In the genomic region with DNA sequence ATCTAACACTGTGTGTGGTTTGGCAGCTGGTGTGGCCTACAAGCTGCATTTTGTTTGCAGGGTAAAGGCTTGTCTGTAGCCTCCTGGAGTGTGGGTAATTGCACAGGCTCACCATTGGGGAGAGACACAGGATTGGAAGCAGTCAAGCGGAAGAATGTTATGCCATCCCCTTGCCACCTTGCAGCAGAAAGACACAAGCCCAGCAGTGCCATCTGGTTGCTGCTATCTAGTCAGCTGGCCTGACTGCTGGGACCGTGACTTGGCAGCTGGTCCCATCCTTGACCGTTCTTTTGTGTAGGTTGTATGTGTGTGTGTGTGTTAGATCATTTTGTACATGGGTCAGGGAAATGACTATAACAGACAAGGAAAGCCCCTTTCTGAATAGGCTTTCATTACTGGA, we compare ENCODE assay signal across 9 mouse cellular contexts. TPM values are rescaled to one million over a fixed set of nuclear protein-coding genes. Genes with fewer than 3 reads are reported as not detected.
DNase-seq lines count a peak whose midpoint lies in the region; ATAC-seq lines count a peak whose summit lies in the region.
"Had no signal": no experiment of that assay in that cellular context is flagged by ENCODE, and none has a peak within 500 bp of the region (broad histone marks: within the 10 kb centered on the region; RNA-seq: fewer than 3 reads in every experiment).

No protein-coding gene starts in this region.

- H3K27ac ChIP-seq in forebrain, embryonic 12.5 days: peak overlapping the region; percentile 86
- peak overlapping the region; percentile 75 for H3K27ac ChIP-seq in neural tube, embryonic 15.5 days (replicated peaks)
- H3K27ac ChIP-seq: limb, embryonic 12.5 days had no signal

- peaks cover 28% of the 10 kb centered on the region for H3K36me3 ChIP-seq in forebrain, embryonic 12.5 days (replicated peaks)
- H3K36me3 ChIP-seq in neural tube, embryonic 15.5 days: peaks cover 25% of the 10 kb centered on the region

- 46% methylated on average over 3 of the region's 3 CpGs for WGBS in forebrain, embryonic 12.5 days
- WGBS in neural tube, embryonic 15.5 days: 28% methylated on average over 3 of the region's 3 CpGs

- ATAC-seq in forebrain, embryonic 12.5 days (ENCODE audit: low FRiP score): peak; percentile 90
- peak; percentile 83 for ATAC-seq in neural tube, embryonic 15.5 days (ENCODE audit: low FRiP score)
- no peak for ATAC-seq in CD4-positive, CD25-positive, alpha-beta regulatory T cell, adult 4 months

- 0 out of 2 replicates have a peak overlapping the region, but pooled peaks have one; percentile 13 for H3K4me2 ChIP-seq in forebrain, embryonic 12.5 days
- no peak overlapping the region for H3K4me2 ChIP-seq in neural tube, embryonic 15.5 days
- H3K4me2 ChIP-seq: limb, embryonic 12.5 days had no signal

- peaks cover 20% of the 10 kb centered on the region for H3K4me1 ChIP-seq in forebrain, embryonic 12.5 days
- peaks cover 22% of the 10 kb centered on the region for H3K4me1 ChIP-seq in neural tube, embryonic 15.5 days
- H3K4me1 ChIP-seq: limb, embryonic 12.5 days had no signal

- no peaks in the 10 kb centered on the region for H3K27me3 ChIP-seq in forebrain, embryonic 12.5 days
- no peaks in the 10 kb centered on the region for H3K27me3 ChIP-seq in neural tube, embryonic 15.5 days (replicated peaks)
- H3K27me3 ChIP-seq: limb, embryonic 12.5 days had no signal

- H3K4me3 ChIP-seq in forebrain, embryonic 12.5 days (replicated peaks): no peak overlapping the region
- no peak overlapping the region for H3K4me3 ChIP-seq in neural tube, embryonic 15.5 days (replicated peaks)
- H3K4me3 ChIP-seq: limb, embryonic 12.5 days had no signal

- no peaks in the 10 kb centered on the region for H3K9me3 ChIP-seq in forebrain, embryonic 12.5 days
- no peaks in the 10 kb centered on the region for H3K9me3 ChIP-seq in neural tube, embryonic 15.5 days (replicated peaks)
- H3K9me3 ChIP-seq: limb, embryonic 12.5 days had no signal

- intact Hi-C loops in heart, postnatal 36 days (cut with DNase I): no loop called here

- peak; percentile 90 for DNase-seq in cerebellum, adult 11-12 months
- peak; percentile 67 for DNase-seq in layer of hippocampus, adult 9-11 months
- no peak for DNase-seq in gastrocnemius, postnatal 10 days
- DNase-seq in spleen, postnatal 10 days (ENCODE audit: low spot score in 2 of 2): no peak
- DNase-seq in heart, postnatal 36 days: no peak

- no peak overlapping the region for H3K9ac ChIP-seq in forebrain, embryonic 12.5 days
- H3K9ac ChIP-seq in neural tube, embryonic 15.5 days (replicated peaks): no peak overlapping the region
- H3K9ac ChIP-seq: limb, embryonic 12.5 days had no signal

RNA-seq across cellular contexts. Expression of a gene that starts 33.9 kb away (rescaled TPM):
- 171 and 182 TPM in 2 replicates for polyA plus RNA-seq in forebrain, embryonic 12.5 days (2016; fragmentation: Nextera tagmentation; extraction: Ambion mirVana)
- 144 and 163 TPM in 2 replicates for polyA plus RNA-seq in neural tube, embryonic 15.5 days (2015; fragmentation: Nextera tagmentation; extraction: Ambion mirVana)
- polyA plus RNA-seq in CD4-positive, CD25-positive, alpha-beta regulatory T cell, adult 4 months (2017; shearing (Covaris generic)): 10 to 100 TPM; 85.0 to 94.7 TPM
- total RNA-seq in gastrocnemius, postnatal 10 days (2021): 10 to 100 TPM; 54.5 to 62.8 TPM
- 10 to 100 TPM; 61.6 to 62.5 TPM for total RNA-seq in heart, postnatal 36 days (2021)

Comparison
In these comparisons a context has a peak if more than half of its experiments do, and no peak if none do; other contexts are left out.
1. DNase-seq: peak in cerebellum, adult 11-12 months (single experiment) and layer of hippocampus, adult 9-11 months (single experiment); none in gastrocnemius, postnatal 10 days (single experiment), spleen, postnatal 10 days (0 of 2) and heart, postnatal 36 days (0 of 2).